ENCODE assay signal across 27 mouse cellular contexts in genomic region chr2:32979675-32980074, GRCm38 (mm10). TPM values are rescaled to one million over a fixed set of nuclear protein-coding genes. Genes with fewer than 3 reads are reported as not detected.
DNase-seq lines count a peak whose midpoint lies in the region; ATAC-seq lines count a peak whose summit lies in the region.
"Had no signal": no experiment of that assay in that cellular context is flagged by ENCODE, and none has a peak within 500 bp of the region (broad histone marks: within the 10 kb centered on the region; RNA-seq: fewer than 3 reads in every experiment).

No protein-coding gene starts in this region.

- no peak overlapping the region; the same call in 1 of the 2 replicates for H3K4me2 ChIP-seq in liver, embryonic 13.5 days
- H3K4me2 ChIP-seq in liver, embryonic 11.5 days = no peak overlapping the region
- no peak overlapping the region for H3K4me2 ChIP-seq in neural tube, embryonic 13.5 days
- H3K4me2 ChIP-seq in neural tube, embryonic 15.5 days = no peak overlapping the region
- H3K4me2 ChIP-seq: embryonic facial prominence, embryonic 13.5 days; forebrain, embryonic 12.5 days; forebrain, embryonic 15.5 days; heart, embryonic 13.5 days; hindbrain, embryonic 14.5 days had no signal

- 77% methylated on average over 7 of the region's 7 CpGs for WGBS in liver, embryonic 13.5 days (ENCODE audit: insufficient replicate concordance)
- WGBS in liver, embryonic 11.5 days = 85% methylated on average over 7 of the region's 7 CpGs
- 86% methylated on average over 7 of the region's 7 CpGs for WGBS in neural tube, embryonic 13.5 days
- 86% methylated on average over 7 of the region's 7 CpGs for WGBS in neural tube, embryonic 15.5 days

- no peaks in the 10 kb centered on the region for H3K9me3 ChIP-seq in liver, embryonic 13.5 days (replicated peaks)
- no peaks in the 10 kb centered on the region for H3K9me3 ChIP-seq in liver, embryonic 11.5 days (ENCODE audit: control insufficient read depth, low read length)
- H3K9me3 ChIP-seq in neural tube, embryonic 13.5 days = no peaks in the 10 kb centered on the region
- H3K9me3 ChIP-seq in neural tube, embryonic 15.5 days (replicated peaks) = no peaks in the 10 kb centered on the region
- H3K9me3 ChIP-seq: embryonic facial prominence, embryonic 10.5 days; embryonic facial prominence, embryonic 13.5 days; forebrain, embryonic 12.5 days; forebrain, embryonic 15.5 days; heart, embryonic 10.5 days; heart, embryonic 13.5 days had no signal

- peak; percentile 33 to 54 for DNase-seq in cerebellum, postnatal 25 days
- no peak for DNase-seq in cerebellum, adult 18-20 months
- DNase-seq in liver, embryonic 13.5 days = no peak
- no peak for DNase-seq in liver, embryonic 11.5 days (ENCODE audit: low spot score)
- no peak for DNase-seq in gastrocnemius, postnatal 4 days (ENCODE audit: low spot score in 2 of 2)
- DNase-seq: adrenal gland, adult 2 months; adrenal gland, postnatal 14 days; B cell, adult 2 months; cerebellum, adult 11 months; cerebellum, adult 8-10 months; cerebellum, postnatal 36 days; embryo, embryonic 11 days; gastrocnemius, postnatal 25 days; heart, adult 2 months; heart, postnatal 14 days; heart, postnatal 4 days had no signal

- H3K4me3 ChIP-seq in liver, embryonic 13.5 days (replicated peaks) = no peak overlapping the region
- no peak overlapping the region for H3K4me3 ChIP-seq in liver, embryonic 11.5 days (ENCODE audit: low read depth, low read length)
- H3K4me3 ChIP-seq in neural tube, embryonic 13.5 days = no peak overlapping the region
- H3K4me3 ChIP-seq in neural tube, embryonic 15.5 days (replicated peaks) = no peak overlapping the region
- H3K4me3 ChIP-seq: embryonic facial prominence, embryonic 10.5 days; embryonic facial prominence, embryonic 13.5 days; erythroblast, embryonic 14.5 days; forebrain, embryonic 12.5 days; forebrain, embryonic 15.5 days; heart, adult 2 months; heart, embryonic 10.5 days; heart, embryonic 13.5 days had no signal

- no peak for ATAC-seq in liver, embryonic 13.5 days (ENCODE audit: low read depth)
- no peak for ATAC-seq in liver, embryonic 11.5 days (replicated peaks; ENCODE audit: low FRiP score)
- ATAC-seq in neural tube, embryonic 13.5 days (ENCODE audit: low read depth) = no peak
- no peak for ATAC-seq in neural tube, embryonic 15.5 days (ENCODE audit: low FRiP score)
- ATAC-seq: forebrain, embryonic 15.5 days; hindbrain, postnatal 0 days had no signal

- H3K27me3 ChIP-seq in liver, embryonic 13.5 days = peaks cover 7% of the 10 kb centered on the region; the same call in 1 of the 2 replicates
- H3K27me3 ChIP-seq in liver, embryonic 11.5 days (replicated peaks; ENCODE audit: control insufficient read depth, insufficient read depth, low read length) = no peaks in the 10 kb centered on the region
- no peaks in the 10 kb centered on the region for H3K27me3 ChIP-seq in neural tube, embryonic 13.5 days
- no peaks in the 10 kb centered on the region for H3K27me3 ChIP-seq in neural tube, embryonic 15.5 days (replicated peaks)
- H3K27me3 ChIP-seq: embryonic facial prominence, embryonic 13.5 days; forebrain, embryonic 15.5 days; heart, embryonic 13.5 days had no signal

- H3K36me3 ChIP-seq in liver, embryonic 13.5 days = peaks cover 4% of the 10 kb centered on the region; the same call in 1 of the 2 replicates
- H3K36me3 ChIP-seq in liver, embryonic 11.5 days (ENCODE audit: control insufficient read depth, insufficient read depth, low read length) = no peaks in the 10 kb centered on the region
- H3K36me3 ChIP-seq in neural tube, embryonic 13.5 days = peaks cover 19% of the 10 kb centered on the region
- H3K36me3 ChIP-seq in neural tube, embryonic 15.5 days = peaks cover 19% of the 10 kb centered on the region
- H3K36me3 ChIP-seq: forebrain, embryonic 12.5 days had no signal

- H3K9ac ChIP-seq in liver, embryonic 13.5 days = 0 out of 2 replicates have a peak overlapping the region, but pooled peaks have one; percentile 17
- H3K9ac ChIP-seq in liver, embryonic 11.5 days (ENCODE audit: low read depth, low read length) = no peak overlapping the region
- H3K9ac ChIP-seq in neural tube, embryonic 13.5 days = peak overlapping the region; percentile 31; the same call in 1 of the 2 replicates
- H3K9ac ChIP-seq in neural tube, embryonic 15.5 days (replicated peaks) = no peak overlapping the region
- H3K9ac ChIP-seq: embryonic facial prominence, embryonic 13.5 days; forebrain, embryonic 12.5 days; forebrain, embryonic 15.5 days; heart, embryonic 13.5 days; hindbrain, embryonic 14.5 days had no signal

- peaks cover 56% of the 10 kb centered on the region for H3K4me1 ChIP-seq in liver, embryonic 13.5 days (replicated peaks)
- H3K4me1 ChIP-seq in liver, embryonic 11.5 days (replicated peaks; ENCODE audit: control insufficient read depth, insufficient read depth, low read length) = peaks cover 22% of the 10 kb centered on the region
- peaks cover 25% of the 10 kb centered on the region for H3K4me1 ChIP-seq in neural tube, embryonic 13.5 days (replicated peaks)
- peaks cover 30% of the 10 kb centered on the region for H3K4me1 ChIP-seq in neural tube, embryonic 15.5 days

- H3K27ac ChIP-seq in liver, embryonic 13.5 days = no peak overlapping the region
- H3K27ac ChIP-seq in liver, embryonic 11.5 days (ENCODE audit: low read depth, low read length) = no peak overlapping the region
- H3K27ac ChIP-seq in neural tube, embryonic 13.5 days (replicated peaks) = no peak overlapping the region
- H3K27ac ChIP-seq in neural tube, embryonic 15.5 days (replicated peaks) = no peak overlapping the region
- H3K27ac ChIP-seq: embryonic facial prominence, embryonic 10.5 days; embryonic facial prominence, embryonic 13.5 days; forebrain, embryonic 12.5 days; forebrain, embryonic 15.5 days; heart, adult 2 months; heart, embryonic 10.5 days; heart, embryonic 13.5 days; hindbrain, embryonic 14.5 days; hindbrain, postnatal 0 days had no signal

RNA-seq across cellular contexts. Expression of gene Slc2a8, which starts 2.2 kb away (rescaled TPM):
- polyA plus RNA-seq in liver, embryonic 13.5 days (2015; fragmentation: Nextera tagmentation; extraction: Ambion mirVana) = 9.0 and 9.9 TPM in 2 replicates
- 15.0 TPM in 2 replicates for polyA plus RNA-seq in liver, embryonic 11.5 days (2014; fragmentation: Nextera tagmentation; extraction: Ambion mirVana)
- 23.4 and 26.4 TPM in 2 replicates for polyA plus RNA-seq in neural tube, embryonic 13.5 days (2015; fragmentation: Nextera tagmentation; extraction: Ambion mirVana)
- 24.7 and 27.6 TPM in 2 replicates for polyA plus RNA-seq in neural tube, embryonic 15.5 days (2015; fragmentation: Nextera tagmentation; extraction: Ambion mirVana)
- 1 to 10 TPM; 8.8 to 9.7 TPM for total RNA-seq in gastrocnemius, postnatal 4 days (2021)

RNA-seq across cellular contexts. Expression of gene Lrsam1, which starts 18.3 kb away (rescaled TPM):
- 2.0 and 3.0 TPM in 2 replicates for polyA plus RNA-seq in liver, embryonic 13.5 days (2015; fragmentation: Nextera tagmentation; extraction: Ambion mirVana)
- polyA plus RNA-seq in liver, embryonic 11.5 days (2014; fragmentation: Nextera tagmentation; extraction: Ambion mirVana) = 6.1 and 6.7 TPM in 2 replicates
- 23.9 and 27.3 TPM in 2 replicates for polyA plus RNA-seq in neural tube, embryonic 13.5 days (2015; fragmentation: Nextera tagmentation; extraction: Ambion mirVana)
- 22.0 and 23.5 TPM in 2 replicates for polyA plus RNA-seq in neural tube, embryonic 15.5 days (2015; fragmentation: Nextera tagmentation; extraction: Ambion mirVana)
- total RNA-seq in gastrocnemius, postnatal 4 days (2021) = 10 to 100 TPM; 20.0 to 22.0 TPM

RNA-seq across cellular contexts. Expression of gene Rpl12, which starts 18.3 kb away (rescaled TPM):
- 141 and 148 TPM in 2 replicates for polyA plus RNA-seq in liver, embryonic 13.5 days (2015; fragmentation: Nextera tagmentation; extraction: Ambion mirVana)
- polyA plus RNA-seq in liver, embryonic 11.5 days (2014; fragmentation: Nextera tagmentation; extraction: Ambion mirVana) = 276 and 295 TPM in 2 replicates
- polyA plus RNA-seq in neural tube, embryonic 13.5 days (2015; fragmentation: Nextera tagmentation; extraction: Ambion mirVana) = 102 and 106 TPM in 2 replicates
- polyA plus RNA-seq in neural tube, embryonic 15.5 days (2015; fragmentation: Nextera tagmentation; extraction: Ambion mirVana) = 104 and 116 TPM in 2 replicates
- 100 to 1,000 TPM; 212 to 221 TPM for total RNA-seq in gastrocnemius, postnatal 4 days (2021)

Comparison
In these comparisons a context has a peak if more than half of its experiments do, and no peak if none do; other contexts are left out.
1. DNase-seq: peak in cerebellum, postnatal 25 days (2 of 2); none in cerebellum, adult 18-20 months (0 of 2), liver, embryonic 13.5 days (single experiment), liver, embryonic 11.5 days (single experiment) and gastrocnemius, postnatal 4 days (0 of 2).
2. H3K9ac ChIP-seq: peak in liver, embryonic 13.5 days (single experiment) and neural tube, embryonic 13.5 days (single experiment); none in liver, embryonic 11.5 days (single experiment) and neural tube, embryonic 15.5 days (single experiment).